Mouse (Mus musculus) heart, postnatal 0 days (tissue): ENCODE measurements around the gene Zfp385c. TPM values are rescaled to one million over a fixed set of nuclear protein-coding genes. Genes with fewer than 3 reads are reported as not detected.

ENCODE experiments used
- ATAC-seq: fragments of 200-750 bp; cut with Nextera tagmentation; 2 replicates; pipeline ENCODE4 v1.8.0; 2017; ENCODE audit warnings: low read depth, moderate number of reproducible peaks, moderate library complexity; ENCODE audit not compliant: insufficient read depth
- DNase-seq: peaks from one replicate; pipeline ENCODE4 v3.0.0-alpha.2; 2016; ENCODE audit warnings: low spot score
- H3K27ac ChIP-seq: fragments of 300-500 bp; sonication (generic); 2 replicates; pipeline ENCODE4 v1.5.1; 2014; ENCODE audit warnings: low read depth, mild to moderate bottlenecking
- H3K27me3 ChIP-seq: fragments of 300-500 bp; sonication (generic); 2 replicates; pipeline ENCODE4 v1.6.1; 2014; ENCODE audit warnings: low read length, mixed read lengths; ENCODE audit not compliant: control insufficient read depth, insufficient read depth
- H3K36me3 ChIP-seq: fragments of 300-500 bp; sonication (generic); replicated peaks from 2 replicates; pipeline ENCODE4 v1.6.1; 2014; ENCODE audit warnings: low read length, mixed read lengths; ENCODE audit not compliant: control insufficient read depth, insufficient read depth
- H3K4me1 ChIP-seq: fragments of 300-500 bp; sonication (generic); 2 replicates; pipeline ENCODE4 v1.6.1; 2014; ENCODE audit warnings: antibody characterized with exemption; ENCODE audit not compliant: control insufficient read depth, insufficient read depth
- H3K4me2 ChIP-seq: fragments of 300-500 bp; sonication (generic); 2 replicates; pipeline ENCODE4 v1.6.1; 2014; ENCODE audit warnings: low read depth, mild to moderate bottlenecking, low read length, moderate library complexity
- H3K4me3 ChIP-seq: fragments of 300-500 bp; sonication (generic); 2 replicates; pipeline ENCODE4 v1.5.1; 2014; ENCODE audit warnings: low read depth, low read length
- H3K9ac ChIP-seq: fragments of 300-500 bp; sonication (generic); replicated peaks from 2 replicates; pipeline ENCODE4 v1.6.1; 2014; ENCODE audit warnings: low read depth, low read length, mixed read lengths
- H3K9me3 ChIP-seq: fragments of 300-500 bp; sonication (generic); replicated peaks from 2 replicates; pipeline ENCODE4 v1.6.1; 2016; ENCODE audit warnings: low read length; ENCODE audit not compliant: control insufficient read depth
- CTCF ChIP-seq: IDR thresholded peaks from 2 replicates; pipeline ENCODE4 v1.5.1; 2016; ENCODE audit warnings: antibody characterized with exemption, control low read depth, low read depth
- EP300 ChIP-seq: IDR thresholded peaks from 2 replicates; pipeline ENCODE4 v1.6.1; 2016; ENCODE audit warnings: antibody characterized with exemption, low read depth
- WGBS: fragments of 180-500 bp; shearing (Covaris S2); extraction: QIAGEN DNeasy Blood & Tissue Kit; methylation state at CpG from one replicate; pipeline ENCODE4 v1.1.7; 2014; 5-methylcytosine and 5-hydroxymethylcytosine counted together
- polyA plus RNA-seq: library from polyadenylated mRNA; unstranded; fragments of >200 nt; fragmentation: Nextera tagmentation; extraction: Ambion mirVana; gene quantifications from 2 replicates; pipeline ENCODE4 v1.2.1, GENCODE M21; 2015
- total RNA-seq: library from RNA; depleted of rRNA; stranded (reverse); fragments of >200 nt; gene quantifications from 2 replicates; pipeline ENCODE4 v1.2.3, GENCODE M21; 2014; ENCODE audit warnings: low replicate concordance

Gene Zfp385c
- total and polyA plus RNA-seq, 2 experiments from 2014 or later: 0.40 TPM; not detected in 1

DNA sequence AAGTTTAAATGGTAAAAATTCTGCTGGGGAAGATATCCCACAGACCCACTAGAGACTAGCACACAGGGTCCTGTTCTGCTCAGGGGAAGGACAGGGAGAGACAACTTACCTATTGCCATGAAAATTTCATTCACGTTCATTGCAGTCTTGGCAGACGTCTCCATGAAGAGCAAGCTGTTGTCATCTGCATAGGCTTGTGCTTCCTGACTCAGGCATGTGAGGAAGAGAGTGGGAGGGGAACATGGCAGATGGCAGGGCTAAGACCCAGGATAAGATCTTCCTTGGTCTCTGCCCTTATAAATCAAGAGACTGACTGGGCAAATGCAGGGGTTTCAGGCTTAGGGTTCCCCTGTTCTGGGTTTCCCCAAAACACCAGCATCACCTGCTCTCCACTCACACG is 24.4 kb upstream of the Zfp385c start:
- TF ChIP-seq CTCF: no peak
- TF ChIP-seq EP300: no peak
- peaks cover 45% of the 10 kb centered on the region for H3K36me3 ChIP-seq
- no peak for ATAC-seq
- H3K4me2 ChIP-seq: no peak overlapping the region
- no peaks in the 10 kb centered on the region for H3K9me3 ChIP-seq
- DNase-seq: no peak
- H3K4me3 ChIP-seq: no peak overlapping the region
- H3K27ac ChIP-seq: no peak overlapping the region
- WGBS: 85% methylated on average over 3 of the region's 3 CpGs
- H3K27me3 ChIP-seq: no peaks in the 10 kb centered on the region
- H3K9ac ChIP-seq: no peak overlapping the region
- peaks cover 40% of the 10 kb centered on the region for H3K4me1 ChIP-seq

DNA sequence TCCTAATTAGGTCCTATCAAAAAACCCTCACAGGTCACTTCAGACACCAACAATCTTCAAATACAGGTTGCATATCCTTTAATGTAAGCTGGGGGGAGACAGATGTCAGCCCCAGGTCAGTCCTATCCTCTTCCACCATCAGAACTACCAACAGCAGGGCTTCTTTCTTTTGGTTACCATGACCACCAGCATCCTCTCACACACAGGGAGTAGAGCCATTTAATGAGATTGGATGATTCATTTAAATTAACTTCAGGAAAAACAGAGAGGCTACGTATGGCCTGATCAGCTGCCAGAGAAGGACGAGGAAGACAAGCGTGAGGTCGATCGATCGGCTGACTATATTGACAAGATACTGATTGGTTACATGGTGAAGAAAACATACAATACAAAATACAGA is 22.7 kb upstream of the Zfp385c start:
- Histone ChIP-seq H3K4me2 (no peak overlapping the region), H3K27ac (no peak overlapping the region), H3K9ac (no peak overlapping the region), H3K36me3 (peaks cover 45% of the 10 kb centered on the region), H3K9me3 (no peaks in the 10 kb centered on the region), H3K27me3 (no peaks in the 10 kb centered on the region), H3K4me3 (no peak overlapping the region), H3K4me1 (peaks cover 25% of the 10 kb centered on the region)
- 92% methylated on average over 6 of the region's 6 CpGs for WGBS
- no peak for DNase-seq
- ATAC-seq: no peak
- TF ChIP-seq EP300 (no peak), CTCF (no peak)

DNA sequence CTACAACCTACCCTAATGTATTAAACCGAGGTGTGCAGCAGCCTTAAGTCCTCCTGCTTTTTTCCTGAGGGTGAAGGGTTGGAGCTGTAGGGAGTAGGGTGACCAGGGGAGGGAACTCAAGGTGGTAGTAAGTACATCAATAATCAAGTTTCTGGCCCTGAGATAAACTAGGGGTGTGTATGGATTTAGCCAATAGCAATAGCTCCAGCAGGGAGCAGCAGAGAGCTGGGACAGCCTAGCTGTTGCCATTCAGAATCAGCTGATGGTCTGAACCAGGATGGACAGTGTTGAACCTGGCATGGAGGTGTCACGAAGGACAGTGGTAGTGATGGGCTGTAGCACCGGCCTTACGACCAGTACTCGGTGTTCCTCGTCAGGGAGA is 22.3 kb upstream of the Zfp385c start:
- peaks cover 20% of the 10 kb centered on the region for H3K4me1 ChIP-seq
- no peaks in the 10 kb centered on the region for H3K27me3 ChIP-seq
- peaks cover 46% of the 10 kb centered on the region for H3K36me3 ChIP-seq
- ATAC-seq (peak; percentile 36), DNase-seq (peak; percentile 52)
- H3K4me3 ChIP-seq: peak overlapping the region; percentile 36
- peak overlapping the region; percentile 47; the same call in 1 of the 2 replicates for H3K9ac ChIP-seq
- TF ChIP-seq CTCF (peak; percentile 85), EP300 (no peak)
- peak overlapping the region; percentile 55 for H3K4me2 ChIP-seq
- H3K9me3 ChIP-seq: no peaks in the 10 kb centered on the region
- peak overlapping the region; percentile 46 for H3K27ac ChIP-seq
- 40% methylated on average over 6 of the region's 6 CpGs for WGBS

DNA sequence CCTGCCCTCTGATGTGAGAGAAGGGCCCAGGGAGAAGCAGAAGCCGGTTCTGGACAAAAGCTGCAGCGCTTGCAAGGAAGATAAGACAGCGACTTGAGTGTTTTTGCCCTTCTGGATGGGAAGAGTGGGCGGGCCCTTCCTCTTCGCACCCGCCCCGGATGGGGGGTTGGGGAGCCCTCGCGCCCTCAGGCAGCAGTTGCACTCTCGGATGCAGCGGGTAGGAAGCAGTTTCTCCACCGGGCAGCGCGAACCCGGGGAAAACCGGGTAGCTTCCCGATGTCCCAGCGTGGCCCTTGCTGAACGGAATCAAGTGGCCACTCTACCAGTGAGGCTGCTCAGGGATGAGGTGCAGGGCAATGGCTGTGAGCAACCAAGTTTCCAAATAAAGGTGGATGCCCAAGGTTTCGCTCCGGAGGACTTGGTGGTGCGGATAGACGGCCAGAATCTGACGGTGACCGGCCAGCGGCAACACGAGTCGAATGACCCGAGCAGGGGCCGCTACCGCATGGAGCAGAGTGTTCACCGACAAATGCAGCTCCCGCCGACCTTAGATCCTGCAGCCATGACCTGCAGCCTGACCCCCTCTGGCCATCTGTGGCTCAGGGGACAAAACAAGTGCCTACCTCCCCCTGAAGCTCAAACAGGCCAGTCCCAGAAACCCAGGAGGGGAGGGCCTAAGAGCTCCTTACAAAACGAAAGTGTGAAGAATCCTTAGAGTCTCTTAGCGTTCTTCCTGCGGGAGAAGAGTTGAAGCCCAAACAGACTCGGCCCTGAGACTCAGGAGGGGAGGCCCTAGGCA is 21.7 kb upstream of the Zfp385c start, which contains the start of gene Hspb9:
Hspb9 (plus strand) TSS at position 116 of the 799 bp plus-strand sequence.
- no peaks in the 10 kb centered on the region for H3K9me3 ChIP-seq
- no peaks in the 10 kb centered on the region for H3K27me3 ChIP-seq
- peak within 1 kb of the TSS; percentile 55 for H3K4me2 ChIP-seq
- H3K27ac ChIP-seq: peak within 1 kb of the TSS; percentile 46
- H3K4me3 ChIP-seq: peak within 1 kb of the TSS; percentile 36
- H3K9ac ChIP-seq: peak within 1 kb of the TSS; percentile 47
- WGBS: 9% methylated on average over 38 of the region's 38 CpGs
- peaks cover 17% of the 10 kb centered on the region for H3K4me1 ChIP-seq
- TF ChIP-seq CTCF (no peak), EP300 (no peak)
- DNase-seq: no peak
- H3K36me3 ChIP-seq: peaks cover 46% of the 10 kb centered on the region
- ATAC-seq: no peak; the same call in 1 of the 2 replicates

DNA sequence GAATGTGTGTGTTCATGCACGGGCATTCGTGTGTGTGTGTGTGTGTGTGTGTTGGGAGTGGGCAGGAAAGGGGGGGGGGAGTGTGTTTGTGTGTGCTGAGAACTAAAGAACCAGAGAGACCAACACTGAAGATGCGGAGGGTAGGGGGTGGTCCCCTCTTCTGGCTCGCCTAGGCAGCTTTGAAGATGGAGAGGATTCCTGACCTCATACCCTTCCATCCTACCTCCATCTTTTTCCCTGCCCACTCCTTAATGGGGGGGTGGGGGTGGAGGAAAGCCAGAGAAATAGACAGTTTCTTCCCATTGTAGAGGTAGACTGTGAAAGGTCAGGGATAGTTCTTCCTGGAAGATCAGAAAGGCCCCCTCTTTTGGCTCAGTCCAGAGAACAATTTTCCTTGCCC is 20.9 kb upstream of the Zfp385c start:
- 63% methylated on average over 4 of the region's 4 CpGs for WGBS
- Histone ChIP-seq H3K4me1 (peaks cover 15% of the 10 kb centered on the region), H3K9me3 (no peaks in the 10 kb centered on the region), H3K36me3 (peaks cover 46% of the 10 kb centered on the region), H3K27ac (peak overlapping the region; percentile 46), H3K4me2 (peak overlapping the region; percentile 55), H3K9ac (peak overlapping the region; percentile 47; the same call in 1 of the 2 replicates), H3K4me3 (no peak overlapping the region), H3K27me3 (no peaks in the 10 kb centered on the region)
- DNase-seq: no peak
- no peak for ATAC-seq
- TF ChIP-seq EP300: no peak
- TF ChIP-seq CTCF: no peak
